Mouse (Mus musculus) liver, embryonic 11.5 days (tissue): ENCODE measurements at regions not wholly inside any gene's neighbourhood (a gene's known extent, or its start where the extent isn't known, plus 50 kb on each side); places are given as distances from the start of the nearest gene placed in this dataset.

ENCODE experiments used
- ATAC-seq: fragments of 200-750 bp; cut with Nextera tagmentation; replicated peaks from 2 replicates; pipeline ENCODE4 v1.8.0; 2017; ENCODE audit warnings: moderate number of reproducible peaks, mild to moderate bottlenecking, moderate TSS enrichment, moderate library complexity; ENCODE audit not compliant: low FRiP score
- DNase-seq: peaks from one replicate; pipeline ENCODE4 v3.0.0-alpha.2; 2017; ENCODE audit warnings: low spot score
- H3K27ac ChIP-seq: fragments of 300-500 bp; sonication (generic); 2 replicates; pipeline ENCODE4 v1.5.1; 2014; ENCODE audit warnings: mild to moderate bottlenecking, low read depth, low read length, control low read depth
- H3K27me3 ChIP-seq: fragments of 300-500 bp; sonication (generic); replicated peaks from 2 replicates; pipeline ENCODE4 v1.6.1; 2014; ENCODE audit warnings: low read length, mixed read lengths; ENCODE audit not compliant: control insufficient read depth, insufficient read depth
- H3K36me3 ChIP-seq: fragments of 300-500 bp; sonication (generic); 2 replicates; pipeline ENCODE4 v1.6.1; 2014; ENCODE audit warnings: mild to moderate bottlenecking, low read length, moderate library complexity, mixed read lengths; ENCODE audit not compliant: control insufficient read depth, insufficient read depth
- H3K4me1 ChIP-seq: fragments of 300-500 bp; sonication (generic); replicated peaks from 2 replicates; pipeline ENCODE4 v1.6.1; 2014; ENCODE audit warnings: low read length, mixed read lengths; ENCODE audit not compliant: control insufficient read depth, insufficient read depth
- H3K4me2 ChIP-seq: fragments of 300-500 bp; sonication (generic); 2 replicates; pipeline ENCODE4 v1.6.1; 2014; ENCODE audit warnings: mild to moderate bottlenecking, control low read depth, moderate library complexity
- H3K4me3 ChIP-seq: fragments of 300-500 bp; sonication (generic); 2 replicates; pipeline ENCODE4 v1.5.1; 2014; ENCODE audit warnings: low read depth, low read length, control low read depth
- H3K9ac ChIP-seq: fragments of 300-500 bp; sonication (generic); 2 replicates; pipeline ENCODE4 v1.6.1; 2014; ENCODE audit warnings: low read depth, low read length, control low read depth
- H3K9me3 ChIP-seq: fragments of 300-500 bp; sonication (generic); 2 replicates; pipeline ENCODE4 v1.6.1; 2016; ENCODE audit warnings: low read length, inconsistent platforms, mixed read lengths; ENCODE audit not compliant: control insufficient read depth
- WGBS: fragments of 180-500 bp; shearing (Covaris S2); extraction: QIAGEN DNeasy Blood & Tissue Kit; methylation state at CpG from one replicate; pipeline ENCODE4 v1.1.7; 2014; 5-methylcytosine and 5-hydroxymethylcytosine counted together

DNA sequence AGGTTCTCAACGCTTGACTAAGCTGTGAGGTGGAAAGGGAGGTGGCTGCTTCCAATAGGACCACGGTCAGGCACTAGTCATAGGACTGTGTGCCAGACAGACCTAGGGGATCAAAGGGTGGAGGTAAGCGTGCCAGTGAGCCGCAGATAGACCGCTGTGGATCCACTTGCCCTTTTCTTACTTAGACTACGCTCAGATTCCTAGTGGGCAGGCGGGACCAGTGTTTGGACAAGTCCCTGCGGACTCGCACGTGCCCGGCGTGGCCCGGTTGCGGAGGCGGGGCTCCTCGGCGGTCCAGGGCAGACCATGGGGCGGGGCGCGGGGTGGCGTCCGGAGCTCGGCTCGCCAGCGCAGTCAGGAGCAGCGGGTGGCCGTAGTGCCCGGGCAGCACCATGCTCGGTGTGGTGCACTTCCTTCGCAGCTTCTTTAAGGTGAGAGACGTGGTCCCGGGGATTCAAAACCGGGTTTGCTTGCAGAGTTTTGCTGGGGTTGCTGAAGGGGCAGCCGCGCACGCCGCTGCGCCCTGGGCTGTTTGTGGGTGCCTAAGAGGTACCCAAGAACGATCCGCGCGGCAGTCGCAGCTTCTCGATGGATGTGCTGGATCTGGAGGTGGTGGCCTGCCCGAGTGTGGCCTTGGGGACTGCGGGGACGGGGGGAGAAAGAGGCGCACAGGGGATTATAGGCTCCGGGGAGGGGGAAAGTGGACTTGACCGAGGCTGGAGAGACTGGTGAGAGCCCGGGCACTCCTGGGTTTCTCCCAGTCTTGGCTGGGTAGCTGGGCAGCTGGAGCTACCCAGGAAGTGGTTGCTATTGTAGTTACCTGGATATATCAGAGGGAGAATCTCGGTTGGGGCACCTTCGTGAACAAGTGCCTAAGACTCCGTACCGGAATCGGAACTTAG is 98.6 kb downstream of the Amer3 start:
- ATAC-seq (no peak), DNase-seq (peak; percentile 38)
- H3K27me3 ChIP-seq, result peaks cover 44% of the 10 kb centered on the region
- H3K27ac ChIP-seq, result no peak overlapping the region
- no peaks in the 10 kb centered on the region for H3K9me3 ChIP-seq
- H3K4me3 ChIP-seq, result peak overlapping the region; percentile 42
- H3K4me1 ChIP-seq, result no peaks in the 10 kb centered on the region
- H3K4me2 ChIP-seq, result peak overlapping the region; percentile 76
- no peaks in the 10 kb centered on the region for H3K36me3 ChIP-seq
- WGBS, result 1% methylated on average over 56 of the region's 56 CpGs
- no peak overlapping the region for H3K9ac ChIP-seq

DNA sequence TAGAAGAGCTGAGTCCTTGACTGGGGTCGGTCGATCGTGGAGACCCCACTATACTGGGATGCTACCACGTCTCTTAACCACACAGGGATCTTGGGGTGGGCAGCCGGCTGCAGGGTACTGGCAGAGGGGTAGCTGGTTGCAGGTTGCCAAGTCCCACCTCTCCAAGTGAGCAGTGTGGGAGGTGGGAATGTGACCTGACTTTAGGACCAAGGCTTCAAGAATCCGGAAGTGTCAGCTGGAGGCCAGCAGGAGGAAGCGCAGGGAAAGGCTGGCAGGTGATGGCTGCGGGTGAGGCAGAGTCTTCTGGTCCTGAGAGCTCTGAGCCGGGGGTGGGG is 99.2 kb downstream of the Amer3 start:
- DNase-seq (no peak), ATAC-seq (no peak)
- Histone ChIP-seq H3K9me3 (no peaks in the 10 kb centered on the region), H3K4me3 (peak overlapping the region; percentile 42), H3K27me3 (peaks cover 44% of the 10 kb centered on the region), H3K36me3 (no peaks in the 10 kb centered on the region), H3K9ac (no peak overlapping the region), H3K27ac (no peak overlapping the region), H3K4me2 (peak overlapping the region; percentile 76), H3K4me1 (no peaks in the 10 kb centered on the region)
- WGBS, result under 1% methylated on average over 9 of the region's 9 CpGs

DNA sequence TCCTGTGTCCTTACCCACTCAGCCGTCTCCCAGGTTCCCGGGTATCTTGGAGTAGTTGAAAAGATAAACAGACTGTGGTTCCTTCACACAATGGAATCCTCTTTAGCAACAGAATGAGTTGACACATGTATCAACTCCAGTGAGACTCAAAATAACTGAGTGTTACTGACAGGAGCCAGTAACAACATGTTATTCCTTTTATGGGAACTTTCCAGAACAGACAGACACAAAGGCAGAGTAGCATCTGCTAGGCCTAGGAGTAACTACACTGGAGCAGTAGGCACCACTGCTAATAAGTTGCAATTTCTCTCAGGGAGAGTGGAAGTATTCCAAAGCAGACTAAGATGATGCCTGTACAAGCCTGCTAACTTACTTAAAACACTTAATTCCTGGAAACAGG is 107.1 kb downstream of the Amer3 start:
- DNase-seq (no peak), ATAC-seq (no peak)
- 58% methylated on average over 2 of the region's 2 CpGs for WGBS
- no peaks in the 10 kb centered on the region for H3K9me3 ChIP-seq
- H3K4me1 ChIP-seq, result no peaks in the 10 kb centered on the region
- H3K27ac ChIP-seq, result no peak overlapping the region
- no peak overlapping the region for H3K4me3 ChIP-seq
- H3K27me3 ChIP-seq, result no peaks in the 10 kb centered on the region
- no peak overlapping the region for H3K9ac ChIP-seq
- H3K4me2 ChIP-seq, result no peak overlapping the region
- no peaks in the 10 kb centered on the region for H3K36me3 ChIP-seq

DNA sequence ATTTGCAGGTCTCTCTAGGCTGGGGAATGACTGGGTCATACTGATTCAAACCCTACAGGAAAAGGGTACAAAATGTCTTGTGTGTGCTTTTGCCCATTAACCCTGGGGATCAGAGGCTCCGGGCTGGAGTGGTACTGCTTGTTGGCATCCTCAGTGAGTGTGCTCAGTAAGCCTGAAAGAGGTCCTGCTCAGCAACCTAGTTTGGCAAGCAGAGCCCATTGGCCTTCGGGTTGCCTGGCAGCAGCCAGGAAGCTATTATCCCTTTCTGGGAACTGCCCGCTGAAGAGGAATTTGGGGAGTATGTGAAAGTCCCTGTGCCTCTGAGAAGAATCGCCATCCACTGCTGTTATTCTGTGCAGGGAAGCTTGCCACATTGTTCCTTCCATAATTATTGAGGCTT is 117.1 kb downstream of the Amer3 start:
- ATAC-seq, result no peak
- Histone ChIP-seq H3K27me3 (no peaks in the 10 kb centered on the region), H3K4me3 (no peak overlapping the region), H3K4me2 (no peak overlapping the region), H3K9me3 (no peaks in the 10 kb centered on the region), H3K27ac (no peak overlapping the region), H3K9ac (no peak overlapping the region), H3K36me3 (no peaks in the 10 kb centered on the region), H3K4me1 (no peaks in the 10 kb centered on the region)
- 74% methylated on average over 4 of the region's 4 CpGs for WGBS
- no peak for DNase-seq

DNA sequence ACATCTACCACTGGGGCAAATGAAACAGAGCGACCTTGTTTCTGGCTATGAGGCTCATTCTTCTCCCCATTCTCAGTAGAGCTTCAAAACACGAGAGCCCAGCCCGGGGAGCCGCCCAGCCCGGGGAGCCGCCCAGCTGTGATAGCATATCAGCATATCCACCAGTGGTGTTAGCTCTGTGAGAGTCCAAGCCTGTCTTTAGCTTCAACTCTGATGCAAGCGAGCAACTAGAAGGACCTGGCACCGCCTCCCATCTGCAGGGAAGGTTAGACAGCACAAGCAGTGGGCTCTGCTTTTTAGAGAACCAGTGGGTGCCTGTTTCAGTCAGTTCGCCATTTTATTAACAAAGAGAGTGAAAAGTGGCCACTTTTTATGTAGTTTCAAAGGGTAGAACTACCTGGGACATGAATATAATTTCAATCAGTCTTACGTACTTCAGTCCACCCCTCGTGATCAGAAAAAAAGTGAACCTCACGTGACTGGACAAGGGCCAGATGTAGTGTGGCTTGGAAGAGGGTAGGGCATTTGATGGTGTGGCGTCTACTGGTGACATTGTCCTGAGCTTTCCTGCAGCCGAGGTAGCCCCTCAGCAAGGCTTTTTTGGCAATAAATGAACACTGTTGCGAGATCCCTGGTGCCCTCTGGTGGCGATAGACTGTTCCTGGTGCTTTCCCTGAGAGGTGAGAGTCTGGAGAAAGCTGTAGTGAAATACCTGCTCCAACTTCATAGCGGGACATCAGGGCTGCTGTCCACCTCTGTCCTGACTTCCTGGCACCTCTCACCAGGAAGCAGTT is 121.0 kb downstream of the Amer3 start:
- H3K4me2 ChIP-seq, result no peak overlapping the region
- ATAC-seq, result peak; percentile 41; the same call in 1 of the 2 replicates
- H3K27me3 ChIP-seq, result no peaks in the 10 kb centered on the region
- DNase-seq, result no peak
- no peak overlapping the region for H3K27ac ChIP-seq
- no peak overlapping the region for H3K4me3 ChIP-seq
- WGBS, result 36% methylated on average over 17 of the region's 17 CpGs
- H3K9ac ChIP-seq, result no peak overlapping the region
- no peaks in the 10 kb centered on the region for H3K36me3 ChIP-seq
- H3K9me3 ChIP-seq, result no peaks in the 10 kb centered on the region
- no peaks in the 10 kb centered on the region for H3K4me1 ChIP-seq

DNA sequence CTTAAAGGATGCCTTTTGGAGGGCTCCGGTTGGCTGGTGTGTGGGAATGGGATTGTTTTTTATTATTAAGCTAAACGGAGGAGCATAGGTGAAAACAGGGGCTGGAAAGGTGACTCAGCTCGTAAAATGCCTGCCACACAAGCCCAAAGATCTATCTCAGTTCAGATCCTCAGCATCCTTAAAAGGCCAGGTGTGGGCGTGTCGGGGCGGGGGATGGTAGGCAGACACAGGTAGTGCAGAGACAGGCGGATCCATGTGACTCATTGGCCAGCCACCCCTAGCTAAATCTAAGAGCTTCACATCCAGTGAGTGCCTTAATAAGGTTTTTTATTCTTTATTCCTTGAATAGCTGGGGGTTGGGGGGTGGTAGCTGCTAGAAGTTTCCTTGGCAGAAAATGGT is 122.0 kb downstream of the Amer3 start:
- DNase-seq, result no peak
- WGBS, result 69% methylated on average over 7 of the region's 7 CpGs
- Histone ChIP-seq H3K4me2 (no peak overlapping the region), H3K27me3 (no peaks in the 10 kb centered on the region), H3K27ac (no peak overlapping the region), H3K36me3 (no peaks in the 10 kb centered on the region), H3K4me1 (no peaks in the 10 kb centered on the region), H3K9me3 (no peaks in the 10 kb centered on the region), H3K4me3 (no peak overlapping the region), H3K9ac (no peak overlapping the region)
- no peak for ATAC-seq

DNA sequence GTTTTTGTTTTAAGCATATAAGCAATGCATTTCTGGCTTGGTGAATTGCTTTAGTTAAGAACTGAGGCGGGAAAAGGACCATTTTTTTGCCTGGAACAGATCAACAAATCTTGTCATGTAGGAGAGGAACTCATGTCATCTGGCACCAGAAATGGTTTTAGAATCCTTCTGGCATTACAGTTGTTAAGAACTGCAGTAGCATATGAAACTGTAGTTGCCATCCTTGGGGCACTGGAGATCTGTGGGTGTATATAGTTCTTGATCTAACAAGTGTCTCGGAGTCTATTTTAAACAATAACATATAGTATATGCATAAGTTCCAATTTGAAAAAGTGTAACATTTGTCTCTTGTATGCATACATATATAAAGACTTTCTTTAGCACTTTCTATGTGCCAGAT is 129.6 kb downstream of the Amer3 start:
- no peak for DNase-seq
- Histone ChIP-seq H3K4me1 (no peaks in the 10 kb centered on the region), H3K36me3 (no peaks in the 10 kb centered on the region), H3K9me3 (no peaks in the 10 kb centered on the region), H3K4me3 (no peak overlapping the region), H3K27me3 (no peaks in the 10 kb centered on the region), H3K9ac (no peak overlapping the region), H3K27ac (no peak overlapping the region), H3K4me2 (no peak overlapping the region)
- WGBS, result 81% methylated on average over 2 of the region's 2 CpGs
- no peak for ATAC-seq

DNA sequence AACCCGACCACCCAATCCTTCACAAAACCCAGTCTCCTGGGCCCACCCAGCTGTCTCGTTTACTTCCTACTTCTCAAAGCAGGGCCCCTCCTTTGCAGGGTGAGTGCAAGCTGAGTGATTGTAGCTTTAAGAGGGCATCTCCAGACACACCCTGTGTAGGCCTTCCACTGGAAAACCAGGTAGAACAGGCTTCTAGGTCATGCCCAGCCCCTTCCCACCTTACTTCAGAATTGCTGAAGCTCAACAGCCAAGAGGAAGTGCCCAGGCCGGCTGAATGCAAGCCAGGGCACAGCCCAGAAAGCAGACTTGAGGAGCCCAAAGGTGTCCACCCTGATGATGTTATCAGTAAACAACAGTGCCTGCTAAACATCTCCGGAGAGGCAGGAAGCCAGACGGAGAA is 120.2 kb downstream of the Fam168b start:
- H3K4me1 ChIP-seq, result no peaks in the 10 kb centered on the region
- H3K9me3 ChIP-seq, result no peaks in the 10 kb centered on the region
- H3K4me2 ChIP-seq, result no peak overlapping the region
- H3K4me3 ChIP-seq, result no peak overlapping the region
- no peak overlapping the region for H3K9ac ChIP-seq
- H3K27ac ChIP-seq, result no peak overlapping the region
- no peaks in the 10 kb centered on the region for H3K27me3 ChIP-seq
- no peak for ATAC-seq
- DNase-seq, result no peak
- no peaks in the 10 kb centered on the region for H3K36me3 ChIP-seq
- WGBS, result 46% methylated on average over 5 of the region's 5 CpGs

DNA sequence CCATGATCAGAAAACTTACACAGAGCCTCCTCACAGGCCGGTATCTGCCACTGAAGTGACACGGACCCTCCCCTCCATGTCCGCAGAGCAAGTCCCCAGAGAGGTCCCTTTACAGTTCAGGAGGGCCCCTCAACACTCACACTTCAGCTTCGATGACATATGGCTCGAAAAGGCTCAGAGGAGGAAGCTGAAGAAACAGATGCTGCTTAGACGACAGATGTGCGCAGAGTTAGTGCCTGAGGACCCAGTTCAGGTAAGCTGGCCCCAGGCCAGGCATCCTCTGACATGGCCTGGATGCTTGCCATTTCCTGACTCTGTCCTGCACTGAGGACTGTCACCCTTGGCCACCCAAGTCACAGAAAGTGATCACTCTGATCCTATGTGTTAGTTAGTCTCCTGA is 110.7 kb downstream of the Fam168b start:
- ATAC-seq (no peak), DNase-seq (no peak)
- Histone ChIP-seq H3K4me2 (no peak overlapping the region), H3K27me3 (no peaks in the 10 kb centered on the region), H3K9me3 (no peaks in the 10 kb centered on the region), H3K4me3 (no peak overlapping the region), H3K27ac (no peak overlapping the region), H3K4me1 (no peaks in the 10 kb centered on the region), H3K36me3 (no peaks in the 10 kb centered on the region), H3K9ac (no peak overlapping the region)
- 72% methylated on average over 7 of the region's 7 CpGs for WGBS
